Mouse (Mus musculus): ENCODE data around the gene Ndn.

DNA sequence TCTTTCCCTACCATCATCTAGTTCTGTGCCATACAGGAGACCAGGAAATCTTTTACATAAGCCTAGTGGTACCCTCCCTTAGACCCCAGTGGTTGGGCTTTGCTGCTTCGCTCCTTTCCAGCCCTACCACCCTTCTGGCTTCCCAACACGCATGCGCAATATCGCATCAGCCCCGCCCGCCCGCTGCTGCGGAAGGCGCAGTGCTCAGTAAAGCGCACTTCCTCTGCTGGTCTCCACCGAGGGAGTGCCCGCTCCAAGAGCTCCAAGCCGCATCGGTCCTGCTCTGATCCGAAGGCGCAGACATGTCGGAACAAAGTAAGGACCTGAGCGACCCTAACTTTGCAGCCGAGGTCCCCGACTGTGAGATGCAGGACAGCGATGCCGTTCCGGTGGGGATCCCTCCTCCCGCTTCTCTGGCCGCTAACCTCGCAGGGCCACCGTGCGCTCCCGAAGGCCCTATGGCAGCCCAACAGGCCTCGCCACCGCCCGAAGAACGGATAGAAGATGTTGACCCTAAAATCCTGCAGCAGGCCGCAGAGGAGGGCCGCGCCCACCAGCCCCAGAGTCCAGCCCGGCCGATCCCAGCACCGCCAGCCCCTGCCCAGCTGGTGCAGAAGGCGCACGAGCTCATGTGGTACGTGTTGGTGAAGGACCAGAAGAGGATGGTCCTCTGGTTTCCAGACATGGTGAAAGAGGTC lies 1.9 kb downstream of the Ndn start:
- TF ChIP-seq CTCF (IDR thresholded peaks at IDR 0.05; ENCODE audit: borderline replicate concordance, control insufficient read depth, extremely low read depth, insufficient read depth, low read length, poor library complexity) (no peak), POLR2A (IDR thresholded peaks at IDR 0.05; ENCODE audit: control insufficient read depth, extremely low read depth, insufficient read depth, low read length, poor library complexity) (no peak)

Measured in thymus, adult 2 months (tissue).